Mouse (Mus musculus) layer of hippocampus, postnatal 14 days (tissue): ENCODE measurements at regions not wholly inside any gene's neighbourhood (a gene's known extent, or its start where the extent isn't known, plus 50 kb on each side); places are given as distances from the start of the nearest gene placed in this dataset.

ENCODE experiments used
- DNase-seq, 2 experiments: peaks; one replicate each; pipeline ENCODE4 v3.0.0; 2021 to 2022; ENCODE audit warnings: low spot score in 2 of 2, mixed read lengths in 1 of 2

- DNase-seq: no peak
These were observed 511.9 kb upstream of the Adgra3 start for GRCm38 (mm10) chr5:50570701-50571100.

- no peak for DNase-seq
These were observed 492.3 kb upstream of the Adgra3 start for GRCm38 (mm10) chr5:50551125-50551524.

- no peak for DNase-seq
These were observed 453.7 kb upstream of the Adgra3 start for GRCm38 (mm10) chr5:50512539-50512938.

GRCm38 (mm10) chr5:50509696-50510421 is 451.1 kb upstream of the Adgra3 start:
- DNase-seq: no peak

GRCm38 (mm10) chr5:50490223-50490622 is 431.4 kb upstream of the Adgra3 start:
- no peak for DNase-seq

GRCm38 (mm10) chr5:50476985-50477384 is 418.2 kb upstream of the Adgra3 start:
- peak; percentile 73 to 75 for DNase-seq

- DNase-seq: no peak
These were observed 402.7 kb upstream of the Adgra3 start for GRCm38 (mm10) chr5:50461491-50461890.

GRCm38 (mm10) chr5:50457621-50458020 is 398.8 kb upstream of the Adgra3 start:
- DNase-seq: peak; percentile 87 to 95

- DNase-seq: no peak
These were observed 395.6 kb upstream of the Adgra3 start for GRCm38 (mm10) chr5:50454387-50454786.

GRCm38 (mm10) chr5:50406923-50407322 is 348.1 kb upstream of the Adgra3 start:
- no peak for DNase-seq

GRCm38 (mm10) chr5:50406520-50406919 is 347.7 kb upstream of the Adgra3 start:
- DNase-seq: no peak
